Mouse (Mus musculus): ENCODE measurements around the gene Sdad1. TPM values are rescaled to one million over a fixed set of nuclear protein-coding genes. Genes with fewer than 3 reads are reported as not detected.
A peak's percentile ranks its signal among the peaks of the same experiment; 100 is the strongest.
"Not testable (repeated sequence)": the region's sequence is repeated elsewhere in the genome, so short reads cannot be mapped to it uniquely, and the experiment has no call there.

The Sdad1 gene
- polyA plus RNA-seq (2012; ENCODE audit: insufficient read depth, insufficient read length, missing spikeins), result 10.2 and 11.1 TPM in 2 replicates

GRCm38 (mm10) chr5:92309681-92310511 is at the start of gene Sdad1:
TSS of gene Sdad1 (minus strand) at chr5:92310479.
- Histone ChIP-seq H3K27ac (ENCODE audit: insufficient read depth, low read depth, low read length) (no peak within 1 kb of the TSS), H3K4me1 (ENCODE audit: control insufficient read depth, insufficient read depth, low read length) (peaks cover 4% of the 10 kb centered on the region), H3K4me3 (ENCODE audit: insufficient read depth, low read length) (peak within 1 kb of the TSS; percentile 81)
- TF ChIP-seq POLR2A (IDR thresholded peaks at IDR 0.05; ENCODE audit: borderline replicate concordance, low read depth, low read length) (no peak), CTCF (IDR thresholded peaks at IDR 0.05; ENCODE audit: low read depth, low read length) (no peak)

GRCm38 (mm10) chr5:92358767-92359455 is 48.6 kb upstream of the Sdad1 start:
- no peak for TF ChIP-seq POLR2A (IDR thresholded peaks at IDR 0.05; ENCODE audit: borderline replicate concordance, low read depth, low read length)
- TF ChIP-seq CTCF (IDR thresholded peaks at IDR 0.05; ENCODE audit: low read depth, low read length), result no peak
- Histone ChIP-seq H3K4me1 (ENCODE audit: control insufficient read depth, insufficient read depth, low read length) (peaks cover 3% of the 10 kb centered on the region), H3K4me3 (ENCODE audit: insufficient read depth, low read length) (no peak overlapping the region), H3K27ac (ENCODE audit: insufficient read depth, low read depth, low read length) (no peak overlapping the region)

- TF ChIP-seq POLR2A (IDR thresholded peaks at IDR 0.05; ENCODE audit: borderline replicate concordance, low read depth, low read length) (no peak), CTCF (IDR thresholded peaks at IDR 0.05; ENCODE audit: low read depth, low read length) (no peak)
- Histone ChIP-seq H3K27ac (ENCODE audit: insufficient read depth, low read depth, low read length) (no peak overlapping the region), H3K4me1 (ENCODE audit: control insufficient read depth, insufficient read depth, low read length) (peaks cover 6% of the 10 kb centered on the region), H3K4me3 (ENCODE audit: insufficient read depth, low read length) (no peak overlapping the region)
Measured at GRCm38 (mm10) chr5:92358033-92358432, 47.8 kb upstream of the Sdad1 start.

- peak overlapping the region; percentile 65 for H3K4me3 ChIP-seq (ENCODE audit: insufficient read depth, low read length)
- peaks cover 17% of the 10 kb centered on the region for H3K4me1 ChIP-seq (ENCODE audit: control insufficient read depth, insufficient read depth, low read length)
- peak overlapping the region; percentile 72 for H3K27ac ChIP-seq (ENCODE audit: insufficient read depth, low read depth, low read length)
- no peak for TF ChIP-seq POLR2A (IDR thresholded peaks at IDR 0.05; ENCODE audit: borderline replicate concordance, low read depth, low read length)
- no peak for TF ChIP-seq CTCF (IDR thresholded peaks at IDR 0.05; ENCODE audit: low read depth, low read length)
Measured at GRCm38 (mm10) chr5:92353517-92353916, 43.2 kb upstream of the Sdad1 start.

GRCm38 (mm10) chr5:92352716-92353115 is 42.4 kb upstream of the Sdad1 start:
- H3K4me1 ChIP-seq (ENCODE audit: control insufficient read depth, insufficient read depth, low read length), result peaks cover 23% of the 10 kb centered on the region
- H3K4me3 ChIP-seq (ENCODE audit: insufficient read depth, low read length); H3K27ac ChIP-seq (ENCODE audit: insufficient read depth, low read depth, low read length): not testable (repeated sequence)

GRCm38 (mm10) chr5:92349731-92350130 is 39.5 kb upstream of the Sdad1 start:
- TF ChIP-seq POLR2A (IDR thresholded peaks at IDR 0.05; ENCODE audit: borderline replicate concordance, low read depth, low read length), result no peak
- no peak for TF ChIP-seq CTCF (IDR thresholded peaks at IDR 0.05; ENCODE audit: low read depth, low read length)
- no peak overlapping the region for H3K27ac ChIP-seq (ENCODE audit: insufficient read depth, low read depth, low read length)
- no peak overlapping the region for H3K4me3 ChIP-seq (ENCODE audit: insufficient read depth, low read length)
- H3K4me1 ChIP-seq (ENCODE audit: control insufficient read depth, insufficient read depth, low read length), result peaks cover 23% of the 10 kb centered on the region

GRCm38 (mm10) chr5:92348794-92349413 is 38.6 kb upstream of the Sdad1 start, which contains the start of gene Cxcl10:
TSS of gene Cxcl10 (minus strand) at chr5:92348889.
- Histone ChIP-seq H3K4me3 (ENCODE audit: insufficient read depth, low read length) (peak within 1 kb of the TSS; percentile 48), H3K27ac (ENCODE audit: insufficient read depth, low read depth, low read length) (no peak within 1 kb of the TSS), H3K4me1 (ENCODE audit: control insufficient read depth, insufficient read depth, low read length) (peaks cover 20% of the 10 kb centered on the region)
- no peak for TF ChIP-seq POLR2A (IDR thresholded peaks at IDR 0.05; ENCODE audit: borderline replicate concordance, low read depth, low read length)
- no peak for TF ChIP-seq CTCF (IDR thresholded peaks at IDR 0.05; ENCODE audit: low read depth, low read length)

- H3K27ac ChIP-seq (ENCODE audit: insufficient read depth, low read depth, low read length), result no peak overlapping the region
- peaks cover 15% of the 10 kb centered on the region for H3K4me1 ChIP-seq (ENCODE audit: control insufficient read depth, insufficient read depth, low read length)
- TF ChIP-seq POLR2A (IDR thresholded peaks at IDR 0.05; ENCODE audit: borderline replicate concordance, low read depth, low read length) (no peak), CTCF (IDR thresholded peaks at IDR 0.05; ENCODE audit: low read depth, low read length) (no peak)
- H3K4me3 ChIP-seq (ENCODE audit: insufficient read depth, low read length), result no peak overlapping the region
Measured at GRCm38 (mm10) chr5:92345006-92345405, 34.7 kb upstream of the Sdad1 start.

GRCm38 (mm10) chr5:92340606-92341005 is 30.3 kb upstream of the Sdad1 start:
- no peak overlapping the region for H3K27ac ChIP-seq (ENCODE audit: insufficient read depth, low read depth, low read length)
- TF ChIP-seq POLR2A (IDR thresholded peaks at IDR 0.05; ENCODE audit: borderline replicate concordance, low read depth, low read length), result no peak
- TF ChIP-seq CTCF (IDR thresholded peaks at IDR 0.05; ENCODE audit: low read depth, low read length), result no peak
- H3K4me3 ChIP-seq (ENCODE audit: insufficient read depth, low read length), result no peak overlapping the region
- no peaks in the 10 kb centered on the region for H3K4me1 ChIP-seq (ENCODE audit: control insufficient read depth, insufficient read depth, low read length)

GRCm38 (mm10) chr5:92336743-92337142 is 26.5 kb upstream of the Sdad1 start:
- no peak overlapping the region for H3K27ac ChIP-seq (ENCODE audit: insufficient read depth, low read depth, low read length)
- H3K4me3 ChIP-seq (ENCODE audit: insufficient read depth, low read length), result no peak overlapping the region
- TF ChIP-seq CTCF (IDR thresholded peaks at IDR 0.05; ENCODE audit: low read depth, low read length), result no peak
- H3K4me1 ChIP-seq (ENCODE audit: control insufficient read depth, insufficient read depth, low read length), result peaks cover 8% of the 10 kb centered on the region

All from bone marrow macrophage, adult 2 months (primary cell).